Mouse (Mus musculus) 3T3-L1 (cell line): ENCODE results near the gene Bmpr2.

Experiments used
- DNase-seq: peaks from one replicate; pipeline ENCODE4 v3.0.0-alpha.2; 2015; ENCODE audit warnings: low read depth, low spot score

The Bmpr2 gene

GRCm38 (mm10) chr1:59926021-59926672 lies 162.9 kb downstream of the Bmpr2 start:
- DNase-seq = no peak

GRCm38 (mm10) chr1:59927131-59927680 lies 164.0 kb downstream of the Bmpr2 start:
- DNase-seq = no peak
